Mouse (Mus musculus) right cerebral cortex, adult 2 months (tissue): ENCODE measurements around the gene Tcl1b1.
"Not testable (repeated sequence)": the region's sequence is repeated elsewhere in the genome, so short reads cannot be mapped to it uniquely, and the experiment has no call there.

Experiments
- DNase-seq, 2 experiments: peaks; one replicate each; pipeline ENCODE4 v3.0.0; 2021 to 2022; ENCODE audit warnings: low spot score in 2 of 2

Tcl1b1 gene

DNA sequence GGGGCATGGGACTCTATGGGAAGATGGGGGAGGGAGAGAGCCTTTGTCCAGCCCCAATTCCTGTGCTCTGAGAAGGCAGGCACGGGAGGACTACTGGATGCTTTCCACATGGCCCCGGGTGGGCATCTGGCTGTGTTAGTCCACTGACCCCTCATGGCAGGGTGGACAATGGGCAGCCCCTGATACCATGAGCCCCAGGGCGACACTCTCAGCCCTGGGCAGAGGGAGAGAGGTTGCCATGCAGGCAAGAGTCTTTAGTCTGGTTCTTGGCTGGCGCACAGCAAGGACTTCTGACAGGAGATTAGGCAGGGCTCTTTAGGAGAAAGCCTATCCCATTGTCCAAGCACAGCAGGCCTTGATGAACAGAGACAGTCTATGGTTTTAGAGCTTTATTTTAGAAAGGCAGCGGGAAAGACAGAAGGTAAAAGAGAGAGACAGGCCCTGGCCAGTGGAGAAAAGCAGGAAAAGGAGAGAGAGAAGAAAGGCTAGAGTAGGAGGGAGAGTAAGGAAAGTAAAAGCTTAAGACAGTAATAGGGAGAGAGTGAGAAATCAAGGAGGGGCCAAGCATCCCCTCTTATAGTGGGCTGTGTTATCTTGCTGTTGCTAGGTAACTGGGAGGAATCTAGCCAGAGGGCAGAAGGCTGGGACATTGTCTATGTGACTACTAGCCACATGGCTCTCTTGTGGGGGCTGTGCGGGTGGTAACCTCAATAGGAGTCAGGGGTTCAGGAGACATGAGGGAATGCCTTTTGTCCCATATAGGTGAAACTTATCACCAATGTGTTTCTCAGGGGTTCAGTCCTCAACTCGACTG, 40.4 kb downstream of the Tcl1b1 start:
- not testable (repeated sequence) for DNase-seq

DNA sequence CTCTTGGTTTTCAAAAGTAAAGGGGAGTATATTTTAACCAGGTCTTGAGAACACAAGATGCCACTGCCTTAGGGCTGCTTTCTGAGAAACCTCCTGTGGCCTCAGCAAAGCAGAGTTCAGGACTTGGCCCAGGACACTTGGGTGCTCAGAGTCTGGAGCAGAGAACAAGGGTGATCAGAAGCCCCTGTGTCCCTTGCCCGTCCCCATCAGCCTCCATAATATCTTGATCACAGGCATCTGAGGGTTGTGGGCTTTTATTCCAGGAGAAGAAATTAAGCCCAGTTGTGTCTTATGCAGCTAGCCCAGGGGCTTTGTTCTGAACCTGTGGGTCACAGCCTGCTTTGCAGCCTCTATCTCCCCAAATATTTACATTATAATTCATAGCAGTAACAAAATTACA, 42.2 kb downstream of the Tcl1b1 start, which contains the start of gene Tcl1b4:
TSS of gene Tcl1b4 (plus strand) at position 301 of the 400 bp plus-strand sequence.
- not testable (repeated sequence) for DNase-seq

DNA sequence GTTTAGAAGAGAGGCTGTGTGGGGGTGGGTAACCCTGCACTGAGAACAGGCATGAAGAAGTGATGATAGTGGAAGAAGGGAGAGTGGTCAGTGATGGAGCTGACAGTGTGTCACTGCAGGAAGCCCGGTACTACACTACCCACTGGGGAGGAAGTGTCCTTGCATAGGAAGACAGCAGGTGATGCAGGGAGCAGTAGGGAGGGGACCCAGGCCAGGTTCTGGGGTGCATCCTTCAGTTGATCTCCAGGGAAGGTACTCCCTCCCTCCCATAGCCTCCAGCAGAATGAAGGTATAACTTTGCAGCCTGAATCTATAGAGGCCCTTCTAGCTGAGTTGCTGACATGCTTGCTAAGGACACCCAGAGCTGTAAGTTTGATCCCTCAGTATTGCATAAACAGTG, 47.6 kb downstream of the Tcl1b1 start:
- DNase-seq = no peak

DNA sequence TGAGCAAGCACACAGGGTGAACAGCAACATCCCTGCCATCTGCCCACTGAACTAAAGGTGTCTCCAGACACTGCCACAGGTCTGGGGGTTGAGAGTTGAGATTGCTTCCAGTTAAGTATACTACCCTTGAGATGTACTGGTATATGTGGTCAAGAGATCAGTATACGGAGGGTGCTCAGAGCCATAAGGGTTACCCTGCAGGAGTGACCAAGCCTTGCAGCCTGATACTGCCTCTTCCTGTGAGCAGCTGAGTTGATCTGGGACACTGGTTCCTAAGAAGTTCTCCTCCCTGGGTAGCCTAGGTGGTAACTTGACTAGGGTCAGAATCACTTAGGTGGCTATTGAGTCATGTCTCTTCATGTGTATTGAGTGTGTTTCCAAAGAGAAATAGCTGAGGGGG, 49.0 kb downstream of the Tcl1b1 start:
- no peak for DNase-seq

DNA sequence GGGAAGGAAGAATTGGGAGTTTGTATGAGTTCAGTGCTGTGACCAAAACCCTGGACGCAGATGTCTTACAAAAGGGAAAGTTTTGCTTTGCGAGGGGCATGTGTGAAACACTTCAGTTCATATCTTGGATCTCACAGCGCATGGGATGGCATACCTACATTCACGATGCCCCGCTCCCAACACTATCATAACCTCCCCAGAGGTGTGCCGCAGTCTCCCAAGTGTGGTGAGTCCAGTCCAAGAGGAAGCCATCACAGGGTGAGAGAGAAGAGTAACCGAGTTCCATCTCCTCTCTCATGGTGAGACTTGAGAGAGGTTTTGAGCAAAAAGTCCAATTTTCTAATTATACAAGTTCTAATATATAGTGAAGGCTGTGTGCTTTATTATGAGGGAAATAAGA, 49.7 kb downstream of the Tcl1b1 start:
- DNase-seq = no peak
